Mouse (Mus musculus): ENCODE measurements around the gene Pcgf2. TPM values are rescaled to one million over a fixed set of nuclear protein-coding genes. Genes with fewer than 3 reads are reported as not detected.
"Not testable (repeated sequence)": the region's sequence is repeated elsewhere in the genome, so short reads cannot be mapped to it uniquely, and the experiment has no call there.

The Pcgf2 gene
- polyA plus RNA-seq, 1 experiment: 65.9 TPM

DNA sequence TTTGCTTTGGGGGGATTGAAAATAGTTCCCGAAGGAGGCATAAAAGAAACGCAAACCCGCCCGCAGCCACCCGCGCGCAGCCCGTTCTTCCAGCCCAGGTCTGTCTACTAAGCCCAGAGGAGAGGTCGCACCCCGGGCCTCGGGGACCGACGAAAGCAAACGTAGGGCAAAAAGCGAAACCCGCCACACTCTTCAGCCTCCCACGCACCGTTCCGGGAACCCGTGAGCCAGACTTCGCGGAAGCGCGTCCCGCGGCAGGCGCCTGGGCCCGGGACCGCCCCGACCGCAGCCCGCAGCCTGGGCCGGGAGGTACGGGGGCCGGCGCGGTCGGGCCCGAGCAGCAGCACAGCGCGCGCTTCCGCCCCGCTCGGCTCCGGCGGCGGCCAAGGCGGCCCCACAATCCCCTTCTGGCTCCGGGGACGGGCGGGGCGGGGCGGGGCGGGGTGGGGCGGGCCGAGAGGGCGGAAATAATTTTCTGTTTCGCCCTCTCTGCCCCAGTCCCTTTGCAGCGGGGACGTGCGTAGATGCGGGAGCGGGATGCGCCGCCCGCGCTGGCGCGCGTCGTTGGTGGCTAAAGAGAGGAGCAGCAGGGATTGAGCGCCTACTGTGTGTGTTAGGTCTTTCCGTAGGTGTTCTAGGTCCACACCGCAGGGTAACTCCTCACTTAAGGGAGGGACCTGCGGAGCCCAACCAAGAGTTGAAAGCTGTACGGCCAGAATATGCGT is 40.1 kb downstream of the Pcgf2 start:
- WGBS: under 1% methylated on average over 77 of the region's 78 CpGs
- TF ChIP-seq POLR2A (IDR thresholded peaks at IDR 0.05; ENCODE audit: borderline replicate concordance, extremely low read depth, low read depth, low read length): peak; percentile 93; the same call in 1 of the 2 replicates
- TF ChIP-seq CTCF (IDR thresholded peaks at IDR 0.05; ENCODE audit: insufficient read depth, low read length): no peak
- peak overlapping the region; percentile 93 for H3K4me3 ChIP-seq (replicated peaks; ENCODE audit: extremely low read depth, low read depth, low read length)
- DNase-seq: peak; percentile 83
- peaks cover 12% of the 10 kb centered on the region for H3K4me1 ChIP-seq (ENCODE audit: control insufficient read depth, insufficient read depth, low read length)

DNA sequence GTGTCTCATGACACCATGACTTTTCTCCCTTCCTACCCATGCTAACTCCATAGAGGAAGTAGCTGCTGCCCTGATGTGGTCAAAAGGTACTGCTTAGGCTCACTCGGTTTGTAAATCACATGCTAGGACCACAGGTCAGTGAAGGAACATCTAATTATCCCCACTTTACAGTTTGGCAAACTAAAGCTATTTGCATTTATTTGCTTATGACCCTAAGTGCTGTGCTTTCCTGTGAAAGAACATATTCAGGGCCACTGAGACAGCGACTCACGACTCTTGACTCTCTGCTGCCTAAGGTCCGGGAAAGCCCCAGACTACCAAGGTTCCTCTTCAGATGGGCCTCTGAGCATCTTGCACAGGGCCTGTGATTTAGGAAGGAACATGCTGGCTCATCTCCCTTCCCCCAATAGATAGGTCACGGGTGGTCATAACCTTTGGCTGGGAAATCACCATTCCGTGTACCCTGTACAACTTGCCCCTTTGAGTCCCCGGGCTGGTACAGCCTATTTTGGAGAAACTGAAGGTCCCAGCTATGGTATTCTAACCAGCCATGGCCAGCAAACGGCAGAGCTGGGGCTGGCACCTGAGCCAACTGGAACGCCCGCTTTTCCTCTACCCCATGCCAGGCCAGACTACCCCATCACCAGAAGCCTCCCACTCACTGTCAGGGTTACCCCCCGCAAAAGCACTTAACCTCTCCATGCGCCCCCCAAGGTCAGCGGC is 40.9 kb downstream of the Pcgf2 start:
- DNase-seq: no peak
- Histone ChIP-seq H3K4me3 (replicated peaks; ENCODE audit: extremely low read depth, low read depth, low read length) (peak overlapping the region; percentile 92), H3K4me1 (ENCODE audit: control insufficient read depth, insufficient read depth, low read length) (peaks cover 8% of the 10 kb centered on the region)
- 4% methylated on average over 13 of the region's 13 CpGs for WGBS
- TF ChIP-seq POLR2A (IDR thresholded peaks at IDR 0.05; ENCODE audit: borderline replicate concordance, extremely low read depth, low read depth, low read length) (no peak), CTCF (IDR thresholded peaks at IDR 0.05; ENCODE audit: insufficient read depth, low read length) (no peak)

DNA sequence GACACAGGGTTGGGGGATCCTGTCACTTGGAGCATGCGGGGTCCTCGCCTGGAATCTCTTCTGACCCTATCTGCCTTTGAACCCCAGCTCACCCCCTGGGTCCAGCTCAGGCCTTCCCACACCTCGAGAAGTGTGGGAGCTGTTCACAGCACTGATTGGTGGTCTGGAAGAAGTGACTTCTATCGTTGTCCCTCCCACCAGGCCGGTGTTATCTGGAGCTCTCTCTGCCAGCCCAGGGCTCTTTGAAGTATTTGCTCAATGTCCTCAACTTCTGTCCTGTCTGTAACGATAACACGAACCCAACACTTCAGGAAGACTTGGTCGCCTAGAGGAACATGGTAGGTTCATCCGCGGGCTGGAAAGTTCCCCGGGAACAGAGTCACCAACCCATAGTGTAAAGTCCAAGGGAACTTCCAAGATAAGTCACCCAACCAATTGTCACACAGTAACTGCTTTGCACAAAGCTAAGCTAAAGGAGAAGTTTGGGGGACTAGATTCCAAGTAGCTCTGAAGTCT is 41.5 kb downstream of the Pcgf2 start:
- WGBS: 56% methylated on average over 11 of the region's 11 CpGs
- Histone ChIP-seq H3K4me1 (ENCODE audit: control insufficient read depth, insufficient read depth, low read length) (peaks cover 8% of the 10 kb centered on the region), H3K4me3 (replicated peaks; ENCODE audit: extremely low read depth, low read depth, low read length) (no peak overlapping the region)
- TF ChIP-seq POLR2A (IDR thresholded peaks at IDR 0.05; ENCODE audit: borderline replicate concordance, extremely low read depth, low read depth, low read length) (no peak), CTCF (IDR thresholded peaks at IDR 0.05; ENCODE audit: insufficient read depth, low read length) (no peak)
- DNase-seq: no peak

DNA sequence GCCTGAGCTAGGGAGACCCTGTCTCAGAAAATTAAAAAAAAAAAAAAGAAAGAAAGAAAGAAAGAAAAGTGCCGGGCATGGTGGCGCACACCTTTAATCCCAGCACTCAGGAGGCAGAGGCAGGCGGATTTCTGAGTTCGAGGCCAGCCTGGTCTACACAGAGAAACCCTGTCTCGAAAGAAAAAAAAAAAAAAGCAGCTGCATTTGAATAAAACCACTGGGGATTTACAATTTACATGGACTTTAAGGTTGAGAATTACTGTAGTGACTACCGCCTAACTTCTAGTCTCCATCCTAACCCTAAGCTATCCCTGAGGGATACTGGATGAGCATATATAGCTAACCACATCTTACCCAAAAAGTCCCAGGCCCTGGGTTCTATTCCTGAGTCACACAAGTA is 42.3 kb downstream of the Pcgf2 start:
- 92% methylated on average over 6 of the region's 6 CpGs for WGBS

DNA sequence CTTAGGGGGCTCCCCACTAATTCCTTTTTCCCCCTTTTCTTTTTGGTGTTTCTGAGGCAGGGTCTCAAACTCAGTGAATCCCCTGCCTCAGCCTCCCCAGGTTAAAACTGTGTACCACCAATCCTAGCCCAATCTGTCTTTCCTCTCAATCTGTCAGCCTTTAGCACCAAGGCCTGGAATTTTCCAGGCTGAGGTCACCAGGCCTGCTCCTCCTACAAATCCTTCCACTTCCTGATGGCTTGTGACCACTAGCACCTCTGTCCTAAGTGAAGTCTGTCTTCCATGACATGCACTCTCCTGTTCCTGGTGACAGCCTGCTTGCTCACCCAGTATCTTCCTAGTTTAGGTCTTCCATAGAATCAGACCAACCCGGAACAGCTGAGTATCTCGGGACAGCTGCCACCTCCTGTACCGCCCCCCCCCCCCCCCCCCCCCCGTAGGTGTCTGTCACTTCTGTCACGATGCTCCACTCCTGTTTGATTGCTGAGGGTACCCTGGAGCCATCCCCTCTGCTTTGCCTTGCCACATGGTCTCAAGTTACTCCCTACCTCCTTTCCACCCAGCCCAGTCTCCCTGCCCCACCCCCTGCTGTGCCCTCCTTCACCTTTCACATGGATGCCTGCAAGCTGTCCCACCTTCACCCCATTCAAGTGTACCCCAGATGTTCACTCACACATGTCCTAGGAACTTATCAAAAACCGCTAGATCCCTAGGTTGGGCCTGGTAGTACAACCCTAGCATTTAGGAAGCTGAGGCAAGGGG is 42.9 kb downstream of the Pcgf2 start:
- no peak for TF ChIP-seq POLR2A (IDR thresholded peaks at IDR 0.05; ENCODE audit: borderline replicate concordance, extremely low read depth, low read depth, low read length)
- no peak for TF ChIP-seq CTCF (IDR thresholded peaks at IDR 0.05; ENCODE audit: insufficient read depth, low read length)
- H3K4me3 ChIP-seq (replicated peaks; ENCODE audit: extremely low read depth, low read depth, low read length): no peak overlapping the region
- DNase-seq: no peak
- H3K4me1 ChIP-seq (ENCODE audit: control insufficient read depth, insufficient read depth, low read length): peaks cover 4% of the 10 kb centered on the region
- WGBS: 40% methylated on average over 4 of the region's 6 CpGs

More for the DNA sequence above, 42.3 kb downstream of the Pcgf2 start:
- H3K4me1 ChIP-seq (ENCODE audit: control insufficient read depth, insufficient read depth, low read length); DNase-seq; H3K4me3 ChIP-seq (replicated peaks; ENCODE audit: extremely low read depth, low read depth, low read length): not testable (repeated sequence)

DNA sequence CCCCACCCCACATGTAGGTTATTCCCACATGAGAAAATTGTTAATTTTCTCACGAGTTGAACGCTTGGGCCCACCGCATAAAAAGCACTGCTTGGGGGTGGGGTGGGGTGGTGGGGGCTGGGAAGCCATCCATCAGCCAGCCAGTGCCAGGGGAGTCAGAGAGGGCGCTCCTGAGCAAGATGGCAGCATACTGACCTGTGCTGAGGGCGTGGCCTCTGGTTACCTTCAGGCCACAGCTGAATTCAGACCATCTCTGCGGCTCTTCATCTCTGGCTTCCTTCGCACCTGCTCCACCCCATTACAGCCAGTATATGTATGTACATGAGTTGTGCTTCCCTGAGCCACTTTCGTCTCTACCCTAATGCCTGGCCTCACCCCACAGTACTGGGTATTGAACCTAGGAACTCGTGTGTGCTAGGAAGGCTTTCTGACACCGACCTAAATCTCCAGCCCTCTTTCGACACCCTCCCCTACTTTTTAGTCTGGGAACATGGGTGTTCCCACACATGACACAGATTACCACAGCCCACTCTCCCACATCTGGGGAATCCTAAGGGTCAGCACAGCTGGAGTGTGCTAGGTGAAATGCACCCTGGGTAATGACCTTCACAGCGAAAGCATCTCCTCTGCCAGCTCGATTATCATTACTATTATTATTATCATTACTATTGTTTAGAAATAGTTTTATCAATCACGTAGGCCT is 43.9 kb downstream of the Pcgf2 start:
- Histone ChIP-seq H3K4me1 (ENCODE audit: control insufficient read depth, insufficient read depth, low read length) (peaks cover 3% of the 10 kb centered on the region), H3K4me3 (replicated peaks; ENCODE audit: extremely low read depth, low read depth, low read length) (no peak overlapping the region)
- no peak for TF ChIP-seq POLR2A (IDR thresholded peaks at IDR 0.05; ENCODE audit: borderline replicate concordance, extremely low read depth, low read depth, low read length)
- TF ChIP-seq CTCF (IDR thresholded peaks at IDR 0.05; ENCODE audit: insufficient read depth, low read length): no peak
- 77% methylated on average over 14 of the region's 14 CpGs for WGBS
- no peak for DNase-seq

DNA sequence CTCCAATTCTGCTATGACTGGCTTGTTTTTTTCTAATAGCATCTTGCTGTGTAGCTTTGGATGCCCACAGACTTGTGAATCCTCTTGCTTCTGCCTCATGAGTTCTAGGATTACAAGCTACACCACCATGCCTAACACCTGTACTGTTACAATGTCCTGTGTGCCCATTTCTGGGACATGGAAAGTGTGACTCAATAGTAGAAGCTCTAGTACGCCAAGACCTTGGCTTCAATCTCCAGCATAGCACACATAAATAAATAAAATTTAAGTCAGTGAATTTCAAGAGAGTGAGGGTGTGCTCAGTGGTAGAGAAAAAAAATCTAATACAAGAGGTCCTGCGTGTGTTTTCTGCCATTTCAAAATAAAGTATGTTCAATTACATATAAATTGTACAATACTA is 46.1 kb downstream of the Pcgf2 start:
- TF ChIP-seq CTCF (IDR thresholded peaks at IDR 0.05; ENCODE audit: insufficient read depth, low read length) (no peak), POLR2A (IDR thresholded peaks at IDR 0.05; ENCODE audit: borderline replicate concordance, extremely low read depth, low read depth, low read length) (no peak)
- DNase-seq: no peak
- WGBS: 84% methylated on average over 2 of the region's 2 CpGs
- peaks cover 3% of the 10 kb centered on the region; the same call in 1 of the 2 replicates for H3K4me1 ChIP-seq (ENCODE audit: control insufficient read depth, insufficient read depth, low read length)
- no peak overlapping the region for H3K4me3 ChIP-seq (replicated peaks; ENCODE audit: extremely low read depth, low read depth, low read length)

DNA sequence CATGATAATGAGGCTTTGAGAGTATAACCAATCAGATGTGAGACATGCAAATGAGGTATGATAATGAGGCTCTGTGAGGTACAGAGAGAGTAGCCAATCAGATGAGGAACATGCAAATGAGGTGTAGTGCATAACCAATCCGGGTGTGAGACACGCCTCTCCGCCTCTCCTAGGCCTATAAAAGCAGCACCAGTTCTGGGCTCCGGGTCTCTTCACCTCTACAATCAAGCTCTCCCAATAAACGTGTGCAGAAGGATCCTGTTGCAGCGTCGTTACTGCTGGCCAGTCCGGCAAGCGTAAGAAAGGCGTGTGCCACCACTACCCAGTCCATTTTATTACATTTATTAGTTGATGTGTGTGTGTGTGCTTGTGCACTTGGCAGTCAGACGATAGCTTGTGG is 46.9 kb downstream of the Pcgf2 start:
- H3K4me3 ChIP-seq (replicated peaks; ENCODE audit: extremely low read depth, low read depth, low read length); DNase-seq; H3K4me1 ChIP-seq (ENCODE audit: control insufficient read depth, insufficient read depth, low read length): not testable (repeated sequence)
- 89% methylated on average over 11 of the region's 11 CpGs for WGBS

DNA sequence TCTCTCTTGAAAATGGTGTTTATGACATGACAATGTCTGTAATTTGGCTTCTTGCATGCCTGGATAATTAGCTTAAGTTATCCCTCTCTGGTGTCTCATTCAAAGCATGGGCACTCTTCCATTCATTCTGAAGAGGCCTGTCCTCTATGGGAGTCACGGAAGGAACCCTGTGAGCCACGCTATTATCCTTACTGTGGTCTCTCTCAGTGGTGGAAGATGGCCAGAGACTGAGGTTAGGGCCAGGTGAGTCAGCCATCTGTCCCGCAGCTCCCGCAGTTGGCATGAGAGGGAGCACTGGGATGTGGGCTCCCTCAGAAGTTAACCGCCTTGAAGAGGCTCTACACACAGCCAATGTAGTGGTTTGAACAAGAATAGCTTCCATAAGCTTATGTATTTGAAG is 50.0 kb downstream of the Pcgf2 start:
- Histone ChIP-seq H3K4me3 (replicated peaks; ENCODE audit: extremely low read depth, low read depth, low read length) (no peak overlapping the region), H3K4me1 (ENCODE audit: control insufficient read depth, insufficient read depth, low read length) (no peaks in the 10 kb centered on the region)
- no peak for DNase-seq
- no peak for TF ChIP-seq CTCF (IDR thresholded peaks at IDR 0.05; ENCODE audit: insufficient read depth, low read length)
- TF ChIP-seq POLR2A (IDR thresholded peaks at IDR 0.05; ENCODE audit: borderline replicate concordance, extremely low read depth, low read depth, low read length): no peak
- 56% methylated on average over 5 of the region's 5 CpGs for WGBS

DNA sequence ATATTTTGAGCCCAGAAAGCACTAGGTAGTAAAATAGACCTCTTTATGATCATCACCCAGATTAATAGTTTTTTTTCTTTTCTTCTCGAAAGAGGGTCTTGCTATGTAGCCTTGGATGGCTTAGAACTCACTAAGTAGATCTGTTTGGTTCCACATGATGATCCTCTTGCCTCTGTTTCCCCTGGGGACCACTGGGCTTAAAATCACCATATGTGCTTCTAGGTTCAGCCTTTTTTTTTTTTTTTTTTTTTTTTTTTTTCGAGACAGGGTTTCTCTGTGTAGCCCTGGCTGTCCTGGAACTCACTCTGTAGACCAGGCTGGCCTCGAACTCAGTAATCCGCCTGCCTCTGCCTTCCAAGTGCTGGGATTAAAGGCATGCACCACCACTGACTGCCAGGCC is 51.8 kb downstream of the Pcgf2 start:
- WGBS: 85% methylated on average over 3 of the region's 4 CpGs
- not testable (repeated sequence) for H3K4me1 ChIP-seq (ENCODE audit: control insufficient read depth, insufficient read depth, low read length); DNase-seq; H3K4me3 ChIP-seq (replicated peaks; ENCODE audit: extremely low read depth, low read depth, low read length)
